Mouse (Mus musculus): ENCODE data around the gene Dcst2. TPM values are rescaled to one million over a fixed set of nuclear protein-coding genes. Genes with fewer than 3 reads are reported as not detected.
A peak's percentile ranks its signal among the peaks of the same experiment; 100 is the strongest.

Dcst2 gene
- polyA plus RNA-seq, 1 experiment from 2014 or later = 0.14 TPM

- no peak overlapping the region for H3K9ac ChIP-seq (replicated peaks; ENCODE audit: low read length)
- H3K4me2 ChIP-seq (ENCODE audit: low read length) = no peak overlapping the region
- H3K27ac ChIP-seq (replicated peaks; ENCODE audit: low read depth, low read length) = no peak overlapping the region
- ATAC-seq (ENCODE audit: low FRiP score, low TSS enrichment) (no peak), DNase-seq (no peak)
- H3K27me3 ChIP-seq (ENCODE audit: control insufficient read depth, insufficient read depth, low read length) = no peaks in the 10 kb centered on the region
- H3K9me3 ChIP-seq (ENCODE audit: control insufficient read depth, low read length) = no peaks in the 10 kb centered on the region
- H3K36me3 ChIP-seq (ENCODE audit: control insufficient read depth, insufficient read depth, low read length) = no peaks in the 10 kb centered on the region
- 56% methylated on average over 17 of the region's 17 CpGs for WGBS
- H3K4me3 ChIP-seq (replicated peaks; ENCODE audit: low read depth, low read length) = no peak overlapping the region
- peaks cover 11% of the 10 kb centered on the region for H3K4me1 ChIP-seq (ENCODE audit: control insufficient read depth, insufficient read depth, low read length)
These were observed 25.0 kb downstream of the Dcst2 start for GRCm38 (mm10) chr3:89386438-89387420.

- Histone ChIP-seq H3K27ac (replicated peaks; ENCODE audit: low read depth, low read length) (no peak overlapping the region), H3K9me3 (ENCODE audit: control insufficient read depth, low read length) (no peaks in the 10 kb centered on the region), H3K36me3 (ENCODE audit: control insufficient read depth, insufficient read depth, low read length) (no peaks in the 10 kb centered on the region), H3K4me2 (ENCODE audit: low read length) (no peak overlapping the region), H3K4me1 (ENCODE audit: control insufficient read depth, insufficient read depth, low read length) (peaks cover 20% of the 10 kb centered on the region), H3K27me3 (ENCODE audit: control insufficient read depth, insufficient read depth, low read length) (no peaks in the 10 kb centered on the region), H3K4me3 (replicated peaks; ENCODE audit: low read depth, low read length) (no peak overlapping the region), H3K9ac (replicated peaks; ENCODE audit: low read length) (no peak overlapping the region)
- ATAC-seq (ENCODE audit: low FRiP score, low TSS enrichment) (no peak), DNase-seq (no peak)
- 77% methylated on average over 9 of the region's 11 CpGs for WGBS
These were observed 25.9 kb downstream of the Dcst2 start for GRCm38 (mm10) chr3:89387632-89388031.

GRCm38 (mm10) chr3:89388134-89388881, 26.5 kb downstream of the Dcst2 start:
- ATAC-seq (ENCODE audit: low FRiP score, low TSS enrichment) (no peak), DNase-seq (peak; percentile 24)
- Histone ChIP-seq H3K4me1 (ENCODE audit: control insufficient read depth, insufficient read depth, low read length) (peaks cover 24% of the 10 kb centered on the region), H3K4me2 (ENCODE audit: low read length) (no peak overlapping the region), H3K9ac (replicated peaks; ENCODE audit: low read length) (no peak overlapping the region), H3K36me3 (ENCODE audit: control insufficient read depth, insufficient read depth, low read length) (no peaks in the 10 kb centered on the region), H3K4me3 (replicated peaks; ENCODE audit: low read depth, low read length) (no peak overlapping the region), H3K9me3 (ENCODE audit: control insufficient read depth, low read length) (no peaks in the 10 kb centered on the region), H3K27ac (replicated peaks; ENCODE audit: low read depth, low read length) (no peak overlapping the region), H3K27me3 (ENCODE audit: control insufficient read depth, insufficient read depth, low read length) (no peaks in the 10 kb centered on the region)
- WGBS = 75% methylated on average over 11 of the region's 11 CpGs

DNA sequence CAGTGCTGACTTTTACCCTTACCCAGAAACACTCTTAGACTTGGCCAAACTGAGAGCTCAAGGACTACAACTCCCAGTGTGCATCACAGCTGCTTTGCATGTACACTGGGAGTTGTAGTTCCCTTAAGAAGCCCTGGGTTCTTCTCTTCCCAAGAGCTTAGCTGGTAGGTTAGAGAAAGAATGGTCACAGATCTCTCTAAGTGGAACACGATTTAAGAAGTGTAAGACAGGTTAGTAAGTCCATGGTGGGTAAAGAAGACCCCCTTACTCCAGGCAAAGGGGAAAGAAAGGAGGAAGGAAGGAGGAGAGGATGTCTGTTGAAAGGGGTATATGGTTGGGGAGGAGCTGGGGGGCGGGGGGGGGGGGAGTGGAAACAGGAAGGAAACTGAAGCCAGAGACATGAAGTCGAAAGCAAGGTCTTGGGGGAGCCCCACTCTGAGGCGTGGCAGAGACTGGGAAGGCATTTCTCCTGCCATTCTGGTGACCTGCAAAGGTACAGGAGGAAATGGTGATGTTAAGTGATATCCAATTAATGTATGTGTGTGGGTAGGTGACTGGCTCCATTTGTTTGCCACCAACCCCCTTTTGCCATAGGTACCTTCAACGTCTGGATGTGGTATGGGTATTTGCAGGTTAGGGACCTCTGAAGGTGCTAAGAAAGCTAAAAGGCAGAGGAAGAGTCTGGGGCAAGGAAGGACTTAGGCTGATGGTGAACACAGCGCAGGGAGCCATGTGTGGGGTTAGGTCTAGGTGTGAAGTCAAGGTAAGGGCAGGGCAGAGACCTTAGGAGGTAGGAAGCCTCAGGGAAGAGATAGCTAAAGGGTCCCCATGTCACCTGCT, 27.3 kb downstream of the Dcst2 start:
- 59% methylated on average over 6 of the region's 6 CpGs for WGBS
- no peak for ATAC-seq (ENCODE audit: low FRiP score, low TSS enrichment)
- peak; percentile 79 for DNase-seq

DNA sequence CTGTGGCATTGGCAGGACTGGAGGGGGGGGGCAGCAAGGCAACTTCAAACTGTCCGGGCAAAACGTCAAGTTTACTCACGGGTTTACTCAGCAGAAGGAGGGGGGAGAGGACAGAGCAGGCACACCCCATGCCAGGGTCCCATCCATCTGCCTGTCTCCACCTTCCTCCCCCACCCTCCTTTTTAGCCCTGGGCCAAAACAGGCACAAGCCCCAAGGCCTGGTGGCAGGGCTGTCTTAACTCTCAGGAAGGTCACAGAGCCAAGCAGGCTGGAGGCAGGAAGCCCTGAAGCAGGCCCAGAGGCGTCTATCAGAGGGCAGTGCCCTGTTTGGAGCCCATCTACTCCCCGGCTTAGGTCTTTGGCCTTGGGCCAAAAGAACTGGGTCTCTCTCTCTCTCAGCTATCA, 28.3 kb downstream of the Dcst2 start:
- ATAC-seq (ENCODE audit: low FRiP score, low TSS enrichment) (no peak), DNase-seq (peak; percentile 31)
- H3K4me1 ChIP-seq (ENCODE audit: control insufficient read depth, insufficient read depth, low read length) = peaks cover 33% of the 10 kb centered on the region
- H3K4me2 ChIP-seq (ENCODE audit: low read length) = no peak overlapping the region
- H3K27me3 ChIP-seq (ENCODE audit: control insufficient read depth, insufficient read depth, low read length) = 0 out of 2 replicates have a peak, but pooled peaks cover 3% of the 10 kb centered on the region
- no peak overlapping the region for H3K27ac ChIP-seq (replicated peaks; ENCODE audit: low read depth, low read length)
- 64% methylated on average over 5 of the region's 5 CpGs for WGBS
- H3K4me3 ChIP-seq (replicated peaks; ENCODE audit: low read depth, low read length) = no peak overlapping the region
- no peaks in the 10 kb centered on the region for H3K9me3 ChIP-seq (ENCODE audit: control insufficient read depth, low read length)
- no peak overlapping the region for H3K9ac ChIP-seq (replicated peaks; ENCODE audit: low read length)
- H3K36me3 ChIP-seq (ENCODE audit: control insufficient read depth, insufficient read depth, low read length) = no peaks in the 10 kb centered on the region

More for the DNA sequence above, 27.3 kb downstream of the Dcst2 start:
- H3K36me3 ChIP-seq (ENCODE audit: control insufficient read depth, insufficient read depth, low read length) = no peaks in the 10 kb centered on the region
- H3K27me3 ChIP-seq (ENCODE audit: control insufficient read depth, insufficient read depth, low read length) = no peaks in the 10 kb centered on the region
- no peak overlapping the region for H3K27ac ChIP-seq (replicated peaks; ENCODE audit: low read depth, low read length)
- H3K9me3 ChIP-seq (ENCODE audit: control insufficient read depth, low read length) = no peaks in the 10 kb centered on the region
- H3K4me1 ChIP-seq (ENCODE audit: control insufficient read depth, insufficient read depth, low read length) = peaks cover 24% of the 10 kb centered on the region
- no peak overlapping the region for H3K9ac ChIP-seq (replicated peaks; ENCODE audit: low read length)
- no peak overlapping the region for H3K4me2 ChIP-seq (ENCODE audit: low read length)
- no peak overlapping the region for H3K4me3 ChIP-seq (replicated peaks; ENCODE audit: low read depth, low read length)

DNA sequence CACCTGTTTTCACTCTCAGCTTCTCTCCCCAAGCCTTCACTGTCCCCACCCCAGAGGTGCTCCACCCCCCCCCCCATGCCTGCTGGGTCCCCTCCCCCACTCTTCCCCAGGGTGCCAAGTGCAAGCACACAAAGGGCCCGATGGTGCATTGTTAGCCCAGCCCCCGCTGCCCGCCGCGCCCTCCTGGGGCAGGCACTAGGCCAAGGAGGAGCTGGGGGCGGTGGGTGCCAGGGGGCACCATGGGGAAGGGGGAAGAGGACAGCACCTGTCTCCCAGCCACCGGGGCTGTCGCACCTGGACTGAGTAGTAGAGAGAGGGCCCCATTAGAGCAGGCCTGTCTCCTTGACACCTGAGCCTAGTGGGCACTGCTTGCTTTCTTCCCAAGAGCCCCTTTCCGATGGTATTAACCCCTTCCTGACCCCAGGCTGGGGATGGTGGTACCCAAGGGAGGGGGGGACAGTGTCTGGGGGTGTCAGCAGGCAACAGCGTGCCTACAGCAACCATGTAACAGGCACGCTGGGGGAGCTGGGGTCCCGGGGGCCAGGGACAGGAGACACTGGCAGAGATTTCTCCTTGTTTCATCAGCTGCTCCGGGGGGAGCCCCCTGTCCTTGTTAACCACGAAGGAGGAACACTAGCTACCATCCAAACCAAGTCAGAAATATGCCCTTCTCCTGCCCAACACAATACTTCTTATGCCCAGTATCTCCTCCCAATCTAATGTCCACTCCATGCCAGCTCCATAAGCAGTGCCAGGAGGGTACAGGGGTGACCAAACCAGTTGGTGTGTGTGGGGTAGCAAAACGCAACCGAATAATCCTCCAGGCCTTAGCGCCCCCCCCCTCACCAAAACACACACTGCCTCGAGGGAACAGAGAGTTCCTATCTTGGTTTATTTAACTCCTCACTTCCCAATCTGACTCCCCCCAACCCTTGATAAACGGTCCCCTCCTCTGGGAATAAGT, 29.2 kb downstream of the Dcst2 start:
- peaks cover 41% of the 10 kb centered on the region for H3K4me1 ChIP-seq (ENCODE audit: control insufficient read depth, insufficient read depth, low read length)

DNA sequence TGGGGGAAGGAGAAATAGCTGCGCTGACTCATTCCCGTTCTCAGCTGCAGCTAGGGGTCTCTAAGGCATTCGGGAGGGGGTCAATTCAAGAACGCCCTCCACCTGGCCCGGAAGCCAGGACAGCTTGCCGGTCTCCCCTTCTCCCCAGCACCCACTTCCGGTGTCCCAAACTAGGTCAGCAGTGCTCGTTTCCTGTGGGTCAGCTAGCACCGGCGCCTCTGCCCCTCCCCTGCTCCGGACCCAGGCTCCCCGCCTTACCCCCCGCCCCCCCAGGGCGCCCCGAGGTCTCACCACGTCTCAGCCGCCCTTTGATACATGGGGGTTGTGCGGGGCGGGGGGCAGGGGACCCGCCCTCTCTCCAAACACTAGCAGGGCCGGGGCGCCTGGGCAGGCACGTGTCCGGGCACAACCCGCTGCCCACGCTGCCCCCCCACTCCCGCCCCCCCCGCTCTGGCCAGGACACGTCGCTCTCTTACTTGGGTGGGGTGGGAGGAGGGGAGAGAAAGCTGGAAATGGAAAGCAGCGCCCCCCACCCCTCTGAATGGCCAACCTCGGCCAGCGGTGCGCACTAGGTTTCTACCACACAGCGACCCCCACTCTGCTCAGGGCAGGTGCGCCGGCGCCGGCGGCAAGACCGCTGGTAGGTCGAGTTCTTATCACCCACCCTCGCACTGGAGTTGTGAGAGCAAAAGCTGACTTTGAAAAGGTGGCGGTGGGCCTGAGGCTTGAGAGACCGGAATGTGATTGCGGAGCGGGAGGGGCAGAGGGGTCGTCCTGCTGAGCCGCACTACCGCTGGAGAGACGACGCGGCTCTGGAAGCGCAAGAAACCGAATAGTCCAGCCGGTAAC, 30.1 kb downstream of the Dcst2 start:
- Histone ChIP-seq H3K4me1 (ENCODE audit: control insufficient read depth, insufficient read depth, low read length) (peaks cover 45% of the 10 kb centered on the region), H3K36me3 (ENCODE audit: control insufficient read depth, insufficient read depth, low read length) (no peaks in the 10 kb centered on the region), H3K27me3 (ENCODE audit: control insufficient read depth, insufficient read depth, low read length) (peaks cover 15% of the 10 kb centered on the region; the same call in 1 of the 2 replicates), H3K4me2 (ENCODE audit: low read length) (peak overlapping the region; percentile 100), H3K27ac (replicated peaks; ENCODE audit: low read depth, low read length) (0 out of 2 replicates have a peak overlapping the region, but pooled peaks have one; percentile 2), H3K9me3 (ENCODE audit: control insufficient read depth, low read length) (no peaks in the 10 kb centered on the region), H3K4me3 (replicated peaks; ENCODE audit: low read depth, low read length) (peak overlapping the region; percentile 50), H3K9ac (replicated peaks; ENCODE audit: low read length) (peak overlapping the region; percentile 54)
- peak; percentile 60 for DNase-seq
- ATAC-seq (ENCODE audit: low FRiP score, low TSS enrichment) = no peak
- under 1% methylated on average over 56 of the region's 56 CpGs for WGBS

More for the DNA sequence above, 29.2 kb downstream of the Dcst2 start:
- DNase-seq (no peak), ATAC-seq (ENCODE audit: low FRiP score, low TSS enrichment) (no peak)
- H3K4me3 ChIP-seq (replicated peaks; ENCODE audit: low read depth, low read length) = peak overlapping the region; percentile 50
- no peaks in the 10 kb centered on the region for H3K36me3 ChIP-seq (ENCODE audit: control insufficient read depth, insufficient read depth, low read length)
- no peak overlapping the region for H3K27ac ChIP-seq (replicated peaks; ENCODE audit: low read depth, low read length)
- H3K9me3 ChIP-seq (ENCODE audit: control insufficient read depth, low read length) = no peaks in the 10 kb centered on the region
- peak overlapping the region; percentile 54 for H3K9ac ChIP-seq (replicated peaks; ENCODE audit: low read length)
- WGBS = 11% methylated on average over 19 of the region's 19 CpGs
- H3K4me2 ChIP-seq (ENCODE audit: low read length) = peak overlapping the region; percentile 100
- H3K27me3 ChIP-seq (ENCODE audit: control insufficient read depth, insufficient read depth, low read length) = peaks cover 12% of the 10 kb centered on the region; the same call in 1 of the 2 replicates
